Mouse (Mus musculus) embryonic facial prominence, embryonic 12.5 days (tissue): Measurements from ENCODE around the gene Cyp2c40. TPM values are rescaled to one million over a fixed set of nuclear protein-coding genes. Genes with fewer than 3 reads are reported as not detected.
"Not testable (repeated sequence)": the region's sequence is repeated elsewhere in the genome, so short reads cannot be mapped to it uniquely, and the experiment has no call there.

Experiments
- ATAC-seq: fragments of 200-750 bp; cut with Nextera tagmentation; 2 replicates; pipeline ENCODE4 v1.8.0; 2017; ENCODE audit not compliant: insufficient number of reproducible peaks, insufficient read depth, low FRiP score, low TSS enrichment
- H3K27ac ChIP-seq: fragments of 300-500 bp; sonication (generic); 2 replicates; pipeline ENCODE4 v1.5.1; 2016; ENCODE audit warnings: mild to moderate bottlenecking
- H3K27me3 ChIP-seq: fragments of 300-500 bp; sonication (generic); 2 replicates; pipeline ENCODE4 v1.6.1; 2016; ENCODE audit warnings: mild to moderate bottlenecking, moderate library complexity
- H3K36me3 ChIP-seq: fragments of 300-500 bp; sonication (generic); 2 replicates; pipeline ENCODE4 v1.6.1; 2016; ENCODE audit warnings: mild to moderate bottlenecking
- H3K4me1 ChIP-seq: fragments of 300-500 bp; sonication (generic); 2 replicates; pipeline ENCODE4 v1.6.1; 2016
- H3K4me2 ChIP-seq: fragments of 300-500 bp; sonication (generic); replicated peaks from 2 replicates; pipeline ENCODE4 v1.6.1; 2016; ENCODE audit warnings: mild to moderate bottlenecking, moderate library complexity
- H3K4me3 ChIP-seq: fragments of 300-500 bp; sonication (generic); 2 replicates; pipeline ENCODE4 v1.5.1; 2016; ENCODE audit warnings: mild to moderate bottlenecking
- H3K9ac ChIP-seq: fragments of 300-500 bp; sonication (generic); 2 replicates; pipeline ENCODE4 v1.6.1; 2016; ENCODE audit warnings: mild to moderate bottlenecking, moderate library complexity
- H3K9me3 ChIP-seq: fragments of 300-500 bp; sonication (generic); 2 replicates; pipeline ENCODE4 v1.6.1; 2016; ENCODE audit warnings: mild to moderate bottlenecking, moderate library complexity
- WGBS: fragments of 180-500 bp; shearing (Covaris S2); methylation state at CpG from one replicate; pipeline ENCODE4 v1.1.7; 2016; 5-methylcytosine and 5-hydroxymethylcytosine counted together
- polyA plus RNA-seq: library from polyadenylated mRNA; unstranded; fragments of >200 nt; fragmentation: Nextera tagmentation; extraction: Ambion mirVana; gene quantifications from 2 replicates; pipeline ENCODE4 v1.2.1, GENCODE M21; 2016

Cyp2c40 gene
- not detected in 2 replicates for polyA plus RNA-seq

- not testable (repeated sequence) for ATAC-seq, H3K9ac ChIP-seq, H3K27me3 ChIP-seq, H3K9me3 ChIP-seq, H3K4me3 ChIP-seq, H3K27ac ChIP-seq, H3K4me2 ChIP-seq, H3K4me1 ChIP-seq, H3K36me3 ChIP-seq
- WGBS: 92% methylated on average over 3 of the region's 3 CpGs
These were observed at the start of gene Cyp2c40 for GRCm38 (mm10) chr19:39812714-39813113. Cyp2c40 (minus strand) TSS chr19:39812814.

DNA sequence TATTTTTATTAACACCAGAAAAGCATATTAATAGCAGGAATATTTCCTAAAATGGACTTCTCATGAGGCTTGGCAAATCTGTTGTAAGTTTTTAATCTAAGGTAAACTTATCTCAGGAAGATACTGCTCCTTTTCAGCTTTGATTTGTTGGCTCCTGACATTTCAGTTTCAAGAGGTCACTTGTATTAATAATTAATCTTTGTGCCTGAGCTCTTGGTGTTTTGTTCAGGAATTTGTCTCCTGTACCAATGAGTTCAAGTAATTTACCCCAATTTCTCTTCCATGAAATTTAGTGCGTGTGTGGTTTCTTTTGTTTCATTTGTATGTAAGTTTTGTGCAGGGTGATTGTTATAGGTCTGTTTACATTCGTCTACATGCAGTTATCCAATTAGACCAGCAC lies 8.3 kb upstream of the Cyp2c40 start:
- 80% methylated on average over 2 of the region's 2 CpGs for WGBS
- not testable (repeated sequence) for H3K9ac ChIP-seq, H3K4me1 ChIP-seq, H3K4me2 ChIP-seq, ATAC-seq, H3K27ac ChIP-seq, H3K27me3 ChIP-seq, H3K4me3 ChIP-seq, H3K9me3 ChIP-seq, H3K36me3 ChIP-seq

DNA sequence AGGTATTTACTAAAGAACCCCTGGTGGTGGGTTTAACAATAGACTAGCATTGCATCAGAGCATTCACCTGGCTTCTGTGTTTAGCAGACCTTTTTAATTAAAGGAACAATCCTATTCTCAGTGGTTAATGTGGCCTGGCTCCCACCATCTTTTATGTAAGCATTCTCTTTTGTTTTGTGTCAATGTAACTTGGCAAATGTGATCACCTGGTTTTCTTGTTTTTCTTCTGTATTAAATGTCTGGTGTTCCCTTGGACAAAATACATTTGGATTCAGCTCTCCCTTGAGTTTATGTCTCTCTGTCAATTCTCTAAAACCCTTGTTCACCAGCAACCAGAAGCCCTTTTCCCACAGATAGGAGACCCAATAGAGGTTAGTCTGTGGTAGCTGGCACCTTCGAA lies 3.8 kb upstream of the Cyp2c40 start:
- H3K9me3 ChIP-seq, H3K36me3 ChIP-seq, H3K4me3 ChIP-seq, H3K4me2 ChIP-seq, ATAC-seq, H3K4me1 ChIP-seq, H3K27me3 ChIP-seq, H3K9ac ChIP-seq, H3K27ac ChIP-seq: not testable (repeated sequence)
- WGBS: 87% methylated on average over 1 of the region's 1 CpGs

GRCm38 (mm10) chr19:39815991-39816390 lies 3.4 kb upstream of the Cyp2c40 start:
- not testable (repeated sequence) for H3K4me3 ChIP-seq, H3K27me3 ChIP-seq, H3K27ac ChIP-seq, H3K9me3 ChIP-seq, ATAC-seq, H3K4me1 ChIP-seq, H3K9ac ChIP-seq, H3K4me2 ChIP-seq, H3K36me3 ChIP-seq
- 66% methylated on average over 4 of the region's 4 CpGs for WGBS

DNA sequence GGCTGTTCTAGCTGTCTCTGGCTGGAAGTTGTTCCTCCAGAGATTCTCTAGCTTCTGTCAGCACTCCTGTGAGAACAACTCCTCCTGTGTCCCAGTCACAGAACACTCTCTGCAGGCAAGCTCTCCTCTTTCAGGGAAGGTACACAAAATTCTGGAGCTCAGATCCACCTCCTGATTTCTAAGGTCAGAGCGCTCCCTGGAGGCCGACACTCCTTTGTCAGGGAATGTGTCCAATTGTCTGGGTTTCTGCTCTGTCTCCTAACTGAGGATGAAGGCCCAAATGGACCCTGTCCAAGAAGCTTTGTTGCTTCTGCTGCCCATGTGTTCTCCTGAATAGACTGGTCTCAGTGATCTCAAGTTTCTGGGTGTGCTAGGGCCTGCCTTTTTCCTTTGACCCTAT lies 27.2 kb downstream of the Cyp2c40 start:
- not testable (repeated sequence) for ATAC-seq

GRCm38 (mm10) chr19:39745357-39745756 lies 67.3 kb downstream of the Cyp2c40 start:
- Histone ChIP-seq H3K4me1 (no peaks in the 10 kb centered on the region), H3K9me3 (no peaks in the 10 kb centered on the region), H3K27me3 (no peaks in the 10 kb centered on the region), H3K36me3 (no peaks in the 10 kb centered on the region), H3K9ac (no peak overlapping the region), H3K27ac (no peak overlapping the region), H3K4me2 (no peak overlapping the region), H3K4me3 (no peak overlapping the region)
- WGBS: 53% methylated on average over 1 of the region's 1 CpGs
- no peak for ATAC-seq

More for the DNA sequence above, 27.2 kb downstream of the Cyp2c40 start:
- not testable (repeated sequence) for H3K27me3 ChIP-seq, H3K4me1 ChIP-seq, H3K4me2 ChIP-seq, H3K9me3 ChIP-seq, H3K9ac ChIP-seq, H3K36me3 ChIP-seq, H3K27ac ChIP-seq, H3K4me3 ChIP-seq
- 77% methylated on average over 2 of the region's 2 CpGs for WGBS

DNA sequence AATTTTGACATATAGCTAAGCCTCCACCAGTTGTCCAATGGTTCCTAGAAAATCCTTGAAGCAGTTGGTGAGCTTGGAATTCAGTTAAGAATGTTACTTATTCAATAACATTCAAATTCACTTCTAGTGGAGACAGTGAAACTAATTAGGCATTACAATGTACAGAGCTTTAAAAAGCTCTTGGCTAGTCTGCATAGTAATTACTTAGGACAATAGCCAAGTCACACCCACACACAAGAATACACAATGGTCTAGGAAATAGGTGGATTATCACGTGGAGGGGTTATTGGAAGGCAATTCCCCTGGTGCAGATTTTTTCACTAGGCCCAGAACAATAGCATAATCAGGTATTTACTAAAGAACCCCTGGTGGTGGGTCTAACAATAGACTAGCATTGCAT lies 68.3 kb downstream of the Cyp2c40 start:
- H3K4me3 ChIP-seq, H3K9me3 ChIP-seq, H3K27me3 ChIP-seq, H3K4me2 ChIP-seq, H3K36me3 ChIP-seq, H3K4me1 ChIP-seq, ATAC-seq, H3K9ac ChIP-seq, H3K27ac ChIP-seq: not testable (repeated sequence)
- 60% methylated on average over 1 of the region's 1 CpGs for WGBS

GRCm38 (mm10) chr19:39740920-39741319 lies 71.7 kb downstream of the Cyp2c40 start, which contains the start of gene Cyp2c68:
Cyp2c68 (minus strand) TSS chr19:39741054.
- Histone ChIP-seq H3K4me2 (no peak within 1 kb of the TSS), H3K4me3 (no peak within 1 kb of the TSS), H3K9ac (no peak within 1 kb of the TSS), H3K27me3 (no peaks in the 10 kb centered on the region), H3K27ac (no peak within 1 kb of the TSS), H3K4me1 (no peaks in the 10 kb centered on the region), H3K36me3 (no peaks in the 10 kb centered on the region), H3K9me3 (no peaks in the 10 kb centered on the region)
- ATAC-seq: no peak
- WGBS: 81% methylated on average over 2 of the region's 2 CpGs

Other genes starting within 250 kb of the Cyp2c40 start
- not detected in 2 replicates for gene Cyp2c67, start 163.8 kb downstream of the Cyp2c40 start, polyA plus RNA-seq
- gene Cyp2c68, start 71.8 kb downstream of the Cyp2c40 start, polyA plus RNA-seq: not detected in 2 replicates
- gene Cyp2c69, start 74.0 kb upstream of the Cyp2c40 start, polyA plus RNA-seq: not detected in 2 replicates
- not detected in 2 replicates for gene Cyp2c37, start 179.6 kb upstream of the Cyp2c40 start, polyA plus RNA-seq